In genomic region chr6:43353446-43353845, GRCm38 (mm10) we compare ENCODE assay signal across 28 mouse cellular contexts. TPM values are rescaled to one million over a fixed set of nuclear protein-coding genes. Genes with fewer than 3 reads are reported as not detected.
"Had no signal": no experiment of that assay in that cellular context is flagged by ENCODE, and none has a peak within 500 bp of the region (broad histone marks: within the 10 kb centered on the region; RNA-seq: fewer than 3 reads in every experiment).

No protein-coding gene starts in this region.

- H3K4me3 ChIP-seq: liver, embryonic 13.5 days; neural tube, embryonic 12.5 days; neural tube, embryonic 15.5 days had no signal

- H3K27ac ChIP-seq: liver, embryonic 13.5 days; neural tube, embryonic 12.5 days; neural tube, embryonic 15.5 days; stomach, postnatal 0 days had no signal

- H3K27me3 ChIP-seq: liver, embryonic 13.5 days; neural tube, embryonic 12.5 days; neural tube, embryonic 15.5 days had no signal

- H3K4me1 ChIP-seq: neural tube, embryonic 12.5 days; neural tube, embryonic 15.5 days had no signal

- H3K36me3 ChIP-seq: liver, embryonic 13.5 days; neural tube, embryonic 12.5 days; neural tube, embryonic 15.5 days had no signal

- H3K9me3 ChIP-seq: liver, embryonic 13.5 days; neural tube, embryonic 12.5 days; neural tube, embryonic 15.5 days had no signal

- DNase-seq: kidney, postnatal 14 days; kidney, postnatal 4 days; liver, embryonic 13.5 days; lung, adult 2 months; lung, postnatal 14 days; lung, postnatal 4 days; midbrain, embryonic 14.5 days; right cerebral cortex, adult 18-20 months; right cerebral cortex, postnatal 14 days; right cerebral cortex, postnatal 4 days; thymus, adult 2 months; thymus, postnatal 14 days; thymus, postnatal 4 days had no signal

RNA-seq across cellular contexts. Expression of gene Nobox, which starts 44.1 kb away (rescaled TPM):
- total RNA-seq: layer of hippocampus, adult 18-20 months; layer of hippocampus, postnatal 14 days; left cerebral cortex, adult 18-20 months; left cerebral cortex, postnatal 25 days; liver, adult 2 months; megakaryocyte progenitor cell, adult 5-6 weeks; megakaryocyte-erythroid progenitor cell, adult 5-6 weeks; midbrain, postnatal 0 days had no signal
- polyA plus RNA-seq: limb, embryonic 11.5 days; liver, embryonic 13.5 days; liver, embryonic 16.5 days; midbrain, embryonic 11.5 days; midbrain, embryonic 14.5 days; midbrain, postnatal 0 days; neural tube, embryonic 12.5 days; neural tube, embryonic 15.5 days; stomach, embryonic 14.5 days; stomach, postnatal 0 days had no signal
